43 mouse cellular contexts compared by ENCODE assay signal in the genomic region with DNA sequence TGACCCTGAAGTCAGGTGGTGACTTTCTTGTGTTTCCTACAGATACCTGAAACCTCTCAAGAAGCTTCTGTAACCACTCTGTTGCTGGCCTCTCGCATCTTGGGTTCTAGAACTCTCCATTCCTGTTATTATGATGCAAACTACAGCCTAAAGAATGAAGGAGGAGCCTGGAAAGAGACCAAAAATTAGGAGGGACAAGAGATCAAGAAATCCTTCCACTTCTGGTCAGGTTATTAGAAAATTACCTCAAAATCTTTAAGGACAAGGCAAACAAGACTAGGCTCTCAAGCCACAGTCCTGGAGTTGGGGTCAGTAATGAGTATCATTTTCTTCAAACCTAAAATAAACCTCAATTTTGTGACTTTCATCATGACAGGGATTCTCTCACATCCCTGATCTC. TPM values are rescaled to one million over a fixed set of nuclear protein-coding genes. Genes with fewer than 3 reads are reported as not detected.
"Had no signal": no experiment of that assay in that cellular context is flagged by ENCODE, and none has a peak within 500 bp of the region (broad histone marks: within the 10 kb centered on the region; RNA-seq: fewer than 3 reads in every experiment).

A gene (minus strand): TSS at position 101 of the 400 bp plus-strand sequence.

- H3K27ac ChIP-seq: heart, embryonic 10.5 days; heart, embryonic 13.5 days; heart, embryonic 15.5 days; hindbrain, embryonic 10.5 days; hindbrain, embryonic 12.5 days; hindbrain, embryonic 13.5 days; hindbrain, embryonic 14.5 days; hindbrain, embryonic 15.5 days; hindbrain, postnatal 0 days; intestine, embryonic 15.5 days; kidney, embryonic 15.5 days; kidney, postnatal 0 days; layer of hippocampus, adult 2 months had no signal

- H3K4me3 ChIP-seq: heart, embryonic 10.5 days; heart, embryonic 12.5 days; heart, embryonic 13.5 days; heart, embryonic 15.5 days; hindbrain, embryonic 10.5 days; hindbrain, embryonic 12.5 days; hindbrain, embryonic 13.5 days; hindbrain, embryonic 15.5 days; intestine, embryonic 15.5 days; kidney, embryonic 15.5 days; layer of hippocampus, adult 2 months had no signal

- H3K4me1 ChIP-seq: heart, embryonic 10.5 days; heart, embryonic 12.5 days; heart, embryonic 13.5 days; heart, embryonic 15.5 days; hindbrain, embryonic 12.5 days; hindbrain, embryonic 13.5 days; hindbrain, embryonic 15.5 days; intestine, embryonic 15.5 days; kidney, embryonic 15.5 days had no signal

- H3K36me3 ChIP-seq: heart, embryonic 10.5 days; heart, embryonic 12.5 days; heart, embryonic 13.5 days; heart, embryonic 15.5 days; hindbrain, embryonic 10.5 days; hindbrain, embryonic 12.5 days; hindbrain, embryonic 13.5 days; hindbrain, embryonic 15.5 days; intestine, embryonic 15.5 days; kidney, embryonic 15.5 days had no signal

- DNase-seq: heart, postnatal 10 days; heart, postnatal 14 days; heart, postnatal 36 days; heart, postnatal 4 days; kidney, adult 11 months; kidney, adult 18-20 months; kidney, adult 2 months; kidney, adult 8-10 months; kidney, adult 9 months; kidney, postnatal 10 days; kidney, postnatal 14 days; kidney, postnatal 25 days; kidney, postnatal 36 days; kidney, postnatal 4 days; layer of hippocampus, adult 9-11 months; layer of hippocampus, postnatal 36 days had no signal

- H3K27me3 ChIP-seq: heart, embryonic 13.5 days; heart, embryonic 15.5 days; hindbrain, embryonic 12.5 days; hindbrain, embryonic 15.5 days; intestine, embryonic 15.5 days; kidney, embryonic 15.5 days had no signal

RNA-seq across cellular contexts. Expression of the gene that starts here (rescaled TPM):
- polyA plus RNA-seq: heart, embryonic 10.5 days; heart, embryonic 11.5 days; heart, embryonic 12.5 days; heart, embryonic 13.5 days; heart, embryonic 14.5 days; heart, embryonic 15.5 days; heart, embryonic 16.5 days; heart, postnatal 0 days; hindbrain, embryonic 10.5 days; hindbrain, embryonic 11.5 days; hindbrain, embryonic 12.5 days; hindbrain, embryonic 13.5 days; hindbrain, embryonic 14.5 days; hindbrain, embryonic 15.5 days; hindbrain, embryonic 16.5 days; hindbrain, postnatal 0 days; inflammation-experienced regulatory T-cells, adult 6 months; intestine, embryonic 14.5 days; intestine, embryonic 15.5 days; intestine, embryonic 16.5 days; intestine, postnatal 0 days; kidney, adult 2 months; kidney, embryonic 14.5 days; kidney, embryonic 15.5 days; kidney, embryonic 16.5 days; kidney, postnatal 0 days; large intestine, adult 2 months had no signal
